Mouse (Mus musculus): ENCODE data around the gene Esam. TPM values are rescaled to one million over a fixed set of nuclear protein-coding genes. Genes with fewer than 3 reads are reported as not detected.

Esam gene
- polyA plus RNA-seq, 1 experiment = 14.5 TPM

- no peak for TF ChIP-seq GATA1 (IDR thresholded peaks at IDR 0.05; ENCODE audit: borderline replicate concordance, low read length)
- no peak for TF ChIP-seq FLI1 (IDR thresholded peaks at IDR 0.05; ENCODE audit: low read length)
- H3K36me3 ChIP-seq (replicated peaks; ENCODE audit: low read length) = peaks cover 93% of the 10 kb centered on the region
These were observed 14.2 kb downstream of the Esam start for GRCm38 (mm10) chr9:37541851-37542642.

GRCm38 (mm10) chr9:37543869-37544440, 16.1 kb downstream of the Esam start:
- H3K27me3 ChIP-seq (replicated peaks) = no peaks in the 10 kb centered on the region
- no peak overlapping the region for H3K4me3 ChIP-seq (replicated peaks)
- H3K36me3 ChIP-seq (replicated peaks; ENCODE audit: low read length) = peaks cover 93% of the 10 kb centered on the region
- H3K4me1 ChIP-seq = peaks cover 96% of the 10 kb centered on the region
- no peak for TF ChIP-seq GATA1 (IDR thresholded peaks at IDR 0.05; ENCODE audit: borderline replicate concordance, low read length)
- TF ChIP-seq FLI1 (IDR thresholded peaks at IDR 0.05; ENCODE audit: low read length) = no peak
- H3K9me3 ChIP-seq = no peaks in the 10 kb centered on the region

More at GRCm38 (mm10) chr9:37541851-37542642, 14.2 kb downstream of the Esam start:
- Histone ChIP-seq H3K4me1 (peaks cover 94% of the 10 kb centered on the region), H3K27me3 (replicated peaks) (no peaks in the 10 kb centered on the region), H3K4me3 (replicated peaks) (peak overlapping the region; percentile 29), H3K9me3 (no peaks in the 10 kb centered on the region)

GRCm38 (mm10) chr9:37544447-37545165, 16.7 kb downstream of the Esam start:
- H3K27me3 ChIP-seq (replicated peaks) = no peaks in the 10 kb centered on the region
- TF ChIP-seq FLI1 (IDR thresholded peaks at IDR 0.05; ENCODE audit: low read length) = no peak
- no peak for TF ChIP-seq GATA1 (IDR thresholded peaks at IDR 0.05; ENCODE audit: borderline replicate concordance, low read length)
- H3K9me3 ChIP-seq = no peaks in the 10 kb centered on the region
- H3K36me3 ChIP-seq (replicated peaks; ENCODE audit: low read length) = peaks cover 93% of the 10 kb centered on the region
- H3K4me1 ChIP-seq = peaks cover 96% of the 10 kb centered on the region
- H3K4me3 ChIP-seq (replicated peaks) = peak overlapping the region; percentile 76

DNA sequence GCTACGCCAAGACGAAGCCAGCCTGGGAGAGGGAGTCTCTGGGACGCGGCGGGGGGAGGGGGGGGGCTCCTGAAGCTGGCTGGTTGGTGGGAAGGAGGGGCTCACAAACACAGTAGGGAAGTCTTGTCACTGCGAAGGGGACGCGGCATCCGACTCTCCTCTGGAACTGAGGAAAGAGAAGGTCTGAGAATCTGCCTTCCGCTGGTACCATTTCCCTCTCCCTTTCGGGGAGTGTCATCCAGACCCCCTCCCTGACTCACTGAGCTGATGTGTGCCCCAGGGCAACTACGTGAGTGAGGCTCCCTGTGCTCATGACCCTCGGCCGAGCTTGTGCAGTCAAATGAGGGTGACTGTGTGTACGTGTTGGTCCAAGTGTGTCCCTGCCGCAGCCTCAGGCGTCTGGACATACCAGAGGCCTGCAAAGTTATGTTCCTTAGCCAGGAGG, 17.3 kb downstream of the Esam start:
- H3K27me3 ChIP-seq (replicated peaks) = no peaks in the 10 kb centered on the region
- H3K9me3 ChIP-seq = no peaks in the 10 kb centered on the region
- peak overlapping the region; percentile 76 for H3K4me3 ChIP-seq (replicated peaks)
- peaks cover 96% of the 10 kb centered on the region for H3K4me1 ChIP-seq
- no peak for TF ChIP-seq GATA1 (IDR thresholded peaks at IDR 0.05; ENCODE audit: borderline replicate concordance, low read length)
- no peak for TF ChIP-seq FLI1 (IDR thresholded peaks at IDR 0.05; ENCODE audit: low read length)
- H3K36me3 ChIP-seq (replicated peaks; ENCODE audit: low read length) = peaks cover 93% of the 10 kb centered on the region

DNA sequence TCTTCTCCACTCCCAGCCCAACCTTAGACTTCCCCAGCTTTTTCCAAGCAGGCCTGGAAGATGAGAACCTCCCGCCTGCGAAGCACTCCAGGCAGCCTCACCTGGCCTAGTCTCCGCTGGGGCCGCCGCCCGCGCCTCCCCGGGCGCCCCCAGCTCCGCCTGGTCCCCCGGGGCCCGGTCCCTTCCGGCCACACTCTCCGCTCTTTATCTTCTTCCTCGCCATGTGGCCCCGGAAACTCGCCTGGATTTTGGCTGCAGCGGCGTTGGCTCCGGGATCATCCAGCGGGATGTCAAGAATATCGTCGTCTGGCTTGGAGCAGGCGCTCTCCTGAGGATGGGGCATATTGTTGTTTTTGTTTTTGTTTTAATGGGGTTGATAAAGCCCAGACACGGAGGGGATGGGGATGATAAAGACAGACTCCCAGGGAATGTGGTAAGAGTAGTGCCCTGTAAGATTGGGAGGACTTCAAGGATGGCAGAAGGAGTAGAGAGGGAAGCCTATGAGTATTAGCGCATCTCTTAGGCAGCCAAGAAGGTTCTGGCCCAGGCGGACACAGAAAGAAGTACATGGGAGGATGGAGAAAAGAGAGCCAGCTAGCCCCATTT, 18.1 kb downstream of the Esam start:
- Histone ChIP-seq H3K4me1 (peaks cover 94% of the 10 kb centered on the region), H3K27me3 (replicated peaks) (no peaks in the 10 kb centered on the region), H3K4me3 (replicated peaks) (peak overlapping the region; percentile 65), H3K36me3 (replicated peaks; ENCODE audit: low read length) (peaks cover 97% of the 10 kb centered on the region), H3K9me3 (no peaks in the 10 kb centered on the region)
- TF ChIP-seq GATA1 (IDR thresholded peaks at IDR 0.05; ENCODE audit: borderline replicate concordance, low read length) = no peak
- no peak for TF ChIP-seq FLI1 (IDR thresholded peaks at IDR 0.05; ENCODE audit: low read length)

- H3K27me3 ChIP-seq (replicated peaks) = no peaks in the 10 kb centered on the region
- peaks cover 91% of the 10 kb centered on the region for H3K4me1 ChIP-seq
- TF ChIP-seq FLI1 (IDR thresholded peaks at IDR 0.05; ENCODE audit: low read length) = no peak
- no peak for TF ChIP-seq GATA1 (IDR thresholded peaks at IDR 0.05; ENCODE audit: borderline replicate concordance, low read length)
- peak overlapping the region; percentile 87 for H3K4me3 ChIP-seq (replicated peaks)
- peaks cover 99% of the 10 kb centered on the region for H3K36me3 ChIP-seq (replicated peaks; ENCODE audit: low read length)
- H3K9me3 ChIP-seq = no peaks in the 10 kb centered on the region
These were observed 19.0 kb downstream of the Esam start for GRCm38 (mm10) chr9:37546889-37547288.

DNA sequence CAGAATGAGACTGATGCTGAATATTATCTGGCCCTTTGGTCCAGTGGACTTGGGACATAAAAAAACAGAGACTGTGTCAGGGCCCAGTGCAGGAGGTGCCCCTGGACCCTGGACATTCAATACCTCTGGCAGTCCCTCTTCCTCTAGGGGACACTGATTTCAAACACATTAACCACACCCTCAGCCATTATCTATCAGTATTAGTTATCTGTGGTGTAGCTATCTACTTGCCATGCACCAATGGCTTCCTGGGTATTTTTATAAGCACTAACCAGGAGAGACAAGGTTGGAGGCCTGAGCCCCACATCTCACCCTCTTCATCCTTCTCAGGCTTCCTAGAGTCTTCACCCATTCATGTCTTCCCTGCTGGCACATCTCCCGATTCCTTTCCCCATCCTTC, 22.6 kb downstream of the Esam start:
- Histone ChIP-seq H3K9me3 (no peaks in the 10 kb centered on the region), H3K4me1 (peaks cover 91% of the 10 kb centered on the region), H3K27me3 (replicated peaks) (no peaks in the 10 kb centered on the region), H3K4me3 (replicated peaks) (peak overlapping the region; percentile 99), H3K36me3 (replicated peaks; ENCODE audit: low read length) (peaks cover 69% of the 10 kb centered on the region)
- no peak for TF ChIP-seq GATA1 (IDR thresholded peaks at IDR 0.05; ENCODE audit: borderline replicate concordance, low read length)
- TF ChIP-seq FLI1 (IDR thresholded peaks at IDR 0.05; ENCODE audit: low read length) = no peak

- Histone ChIP-seq H3K27me3 (replicated peaks) (no peaks in the 10 kb centered on the region), H3K4me1 (peaks cover 94% of the 10 kb centered on the region), H3K36me3 (replicated peaks; ENCODE audit: low read length) (peaks cover 54% of the 10 kb centered on the region), H3K4me3 (replicated peaks) (peak overlapping the region; percentile 99), H3K9me3 (no peaks in the 10 kb centered on the region)
- TF ChIP-seq GATA1 (IDR thresholded peaks at IDR 0.05; ENCODE audit: borderline replicate concordance, low read length) (no peak), FLI1 (IDR thresholded peaks at IDR 0.05; ENCODE audit: low read length) (no peak)
These were observed 24.1 kb downstream of the Esam start for GRCm38 (mm10) chr9:37551751-37552531.

Measured in megakaryocyte, embryonic 14.5 days (primary cell).